Mouse (Mus musculus): Measurements from ENCODE around the gene Arl6ip6. TPM values are rescaled to one million over a fixed set of nuclear protein-coding genes. Genes with fewer than 3 reads are reported as not detected.

Gene Arl6ip6
- polyA plus RNA-seq (2017; shearing (Covaris generic)), result 10 to 100 TPM; 12.2 to 22.8 TPM

DNA sequence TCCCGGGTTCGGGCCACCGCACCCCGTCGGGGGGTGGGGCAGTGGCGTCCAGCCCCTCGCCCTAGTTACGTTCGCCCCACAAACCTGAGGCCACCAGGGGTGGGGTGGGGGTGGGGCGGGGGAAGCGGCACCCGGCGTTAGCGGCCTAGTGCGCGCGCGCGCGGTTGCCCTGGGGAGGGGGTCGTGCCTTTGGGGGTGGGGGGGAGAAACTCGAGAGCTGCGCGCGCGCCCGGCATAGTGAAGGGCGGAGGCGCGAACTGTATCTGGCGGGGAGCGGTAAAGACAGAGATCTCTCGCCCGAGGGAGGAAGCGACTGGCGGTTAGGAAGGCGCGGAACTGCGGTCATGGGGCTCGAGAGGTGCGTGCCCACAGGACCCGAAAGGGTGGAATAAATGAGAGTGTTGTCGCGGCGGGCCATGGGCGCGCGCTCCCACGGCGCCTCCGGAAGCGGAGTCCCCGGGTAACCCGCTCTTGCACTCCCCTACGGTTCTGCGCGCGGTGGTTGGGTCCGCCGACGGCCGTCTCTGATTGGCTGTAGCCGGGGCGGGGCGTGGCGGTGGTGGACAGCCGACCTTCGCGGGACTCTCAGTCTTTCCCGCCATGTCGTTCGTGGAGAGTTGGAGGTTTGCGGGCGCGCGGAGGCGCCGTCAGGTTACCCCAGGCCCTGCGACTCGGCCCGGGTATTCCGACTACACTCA is at the start of gene Arl6ip6:
Arl6ip6 (plus strand) TSS at position 204 of the 698 bp plus-strand sequence.
- ATAC-seq, result peak; percentile 80

DNA sequence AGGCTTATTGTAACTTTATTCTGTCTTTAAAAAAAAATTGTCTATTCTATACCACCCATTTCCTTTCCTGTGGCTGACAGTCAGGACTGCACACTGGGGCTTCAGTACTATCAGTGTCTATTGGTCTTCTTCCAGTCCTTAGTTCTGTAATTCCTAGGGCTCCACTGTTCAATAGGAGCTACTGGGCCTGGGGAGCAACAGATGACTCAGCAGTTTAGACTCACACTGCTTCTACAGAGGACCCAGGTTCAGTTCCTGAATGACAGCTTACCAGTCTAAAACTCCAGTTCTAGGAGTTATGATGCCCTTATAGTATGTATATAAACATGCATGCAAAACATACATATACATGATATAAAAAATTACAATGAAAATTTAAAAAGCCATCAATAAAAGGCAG is 44.7 kb upstream of the Arl6ip6 start:
- ATAC-seq, result no peak

DNA sequence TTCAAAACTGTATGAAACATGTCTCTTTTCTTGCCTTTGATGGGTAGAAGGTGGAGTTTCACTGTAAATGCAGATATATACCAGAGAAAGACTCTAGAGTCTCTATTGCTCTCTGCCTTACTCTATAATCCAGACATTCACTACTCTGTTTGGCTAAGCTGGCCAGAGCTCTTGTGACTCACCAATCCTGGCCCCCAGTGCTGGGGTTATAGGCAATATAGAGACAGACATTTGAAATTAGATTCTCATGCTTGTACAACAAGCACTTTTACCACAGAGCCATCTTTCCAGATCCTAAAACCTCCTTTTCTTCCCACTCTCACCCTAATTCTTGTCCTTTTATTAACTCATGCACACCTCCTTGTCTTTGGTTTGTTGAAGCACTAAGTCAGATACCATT is 17.6 kb upstream of the Arl6ip6 start:
- no peak for ATAC-seq

GRCm38 (mm10) chr2:53178966-53179365 is 12.6 kb upstream of the Arl6ip6 start:
- ATAC-seq, result peak; percentile 54

DNA sequence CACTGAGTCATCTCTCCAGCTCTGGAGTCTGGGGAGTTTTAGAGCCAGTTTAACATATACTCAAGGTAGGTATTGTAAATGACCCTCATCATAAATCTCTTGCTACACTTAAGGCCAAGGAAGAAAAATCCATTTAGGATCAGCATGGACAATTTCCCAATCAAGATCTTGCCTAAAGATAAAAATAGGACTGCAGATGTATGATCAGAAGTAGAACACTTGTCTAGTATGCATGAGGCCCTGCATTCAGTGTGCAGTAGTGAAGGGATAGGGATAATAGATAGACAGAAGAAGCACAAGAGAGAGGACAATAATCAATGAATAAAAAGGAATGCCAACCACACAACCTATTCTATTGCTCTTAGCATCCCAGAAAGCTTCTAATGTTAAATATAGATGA is 11.7 kb upstream of the Arl6ip6 start:
- ATAC-seq, result no peak

GRCm38 (mm10) chr2:53189811-53190210 is 1.7 kb upstream of the Arl6ip6 start:
- ATAC-seq, result no peak

- peak; percentile 88 for ATAC-seq
These were observed 628 bp upstream of the Arl6ip6 start, which contains the start of gene Prpf40a for GRCm38 (mm10) chr2:53190684-53191511. TSS of gene Prpf40a (minus strand) at chr2:53191284.

DNA sequence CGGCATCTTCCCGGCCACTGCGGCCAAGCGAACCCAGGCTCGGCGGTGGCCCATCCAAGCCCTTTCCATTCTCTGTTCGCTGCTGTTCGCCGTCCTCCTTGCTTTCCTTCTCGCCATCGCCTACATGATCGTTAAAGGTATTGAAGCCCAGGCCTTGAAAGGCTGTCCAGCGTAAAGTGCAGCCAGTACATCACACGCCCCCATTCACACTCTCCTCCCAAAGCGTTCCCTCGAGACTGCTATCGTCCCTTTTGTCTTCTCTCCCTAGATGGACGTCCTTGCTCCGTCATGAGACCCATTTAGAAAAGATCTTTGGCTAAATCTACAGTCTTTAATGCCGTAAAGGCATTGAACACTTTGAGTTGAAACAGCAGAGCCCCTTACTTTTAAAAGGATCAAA is 860 bp downstream of the Arl6ip6 start:
- ATAC-seq, result no peak

GRCm38 (mm10) chr2:53196431-53196830 is 4.9 kb downstream of the Arl6ip6 start:
- ATAC-seq, result no peak

GRCm38 (mm10) chr2:53199203-53199602 is 7.7 kb downstream of the Arl6ip6 start:
- no peak for ATAC-seq

DNA sequence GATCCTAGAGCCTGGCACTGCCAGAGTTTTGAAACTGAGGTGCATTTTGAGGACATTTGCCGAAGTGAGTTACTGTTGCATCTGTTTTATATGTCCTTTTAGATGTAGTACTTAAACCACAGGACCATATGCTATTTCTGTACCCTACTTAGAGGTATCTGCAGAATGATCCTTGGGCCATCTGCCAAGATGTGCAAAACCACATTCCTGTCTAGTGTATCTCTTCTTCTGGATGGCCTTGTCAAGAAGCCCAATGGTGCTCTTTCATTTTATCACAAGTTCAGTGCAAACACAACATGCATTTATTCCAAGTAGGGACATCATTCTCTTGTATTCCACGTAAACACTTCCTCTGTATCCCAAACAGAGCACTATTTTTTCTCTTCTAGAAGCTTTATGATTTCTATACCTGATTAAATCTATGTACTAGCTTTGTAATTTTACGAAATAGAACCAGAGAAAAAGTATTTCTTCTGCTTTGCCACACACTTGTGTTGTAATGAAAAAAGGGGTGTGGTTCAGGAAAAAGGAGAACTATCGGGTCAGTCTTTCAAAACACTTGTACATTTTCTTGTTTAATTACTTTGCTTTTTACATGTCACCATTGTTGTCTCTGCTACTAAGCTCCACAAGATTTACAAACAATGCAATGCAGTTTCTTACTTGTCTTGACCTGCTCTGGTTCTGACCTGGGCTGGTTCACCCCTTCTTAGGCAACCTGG is 8.8 kb downstream of the Arl6ip6 start:
- no peak for ATAC-seq

GRCm38 (mm10) chr2:53204373-53205274 is 13.1 kb downstream of the Arl6ip6 start:
- peak; percentile 95 for ATAC-seq

DNA sequence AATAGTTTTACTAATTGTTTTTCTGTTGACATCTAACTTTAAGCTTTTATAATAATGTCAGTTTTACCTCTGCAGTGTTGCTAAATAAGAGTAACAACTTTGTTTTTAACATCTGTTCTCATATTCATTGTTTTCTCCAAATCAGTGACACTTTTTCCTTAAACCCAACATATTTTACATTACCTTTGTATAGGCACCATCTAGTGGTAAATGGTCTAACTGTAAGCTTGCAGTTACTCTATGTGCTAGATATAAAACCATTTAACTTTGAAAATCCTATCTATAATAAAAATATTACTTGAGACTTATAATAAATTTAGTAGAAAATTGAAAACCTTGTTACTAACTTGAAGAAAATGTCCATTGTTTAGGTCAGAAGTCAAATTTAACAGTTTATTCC is 15.2 kb downstream of the Arl6ip6 start:
- no peak for ATAC-seq

GRCm38 (mm10) chr2:53213493-53213892 is 22.0 kb downstream of the Arl6ip6 start:
- no peak for ATAC-seq

DNA sequence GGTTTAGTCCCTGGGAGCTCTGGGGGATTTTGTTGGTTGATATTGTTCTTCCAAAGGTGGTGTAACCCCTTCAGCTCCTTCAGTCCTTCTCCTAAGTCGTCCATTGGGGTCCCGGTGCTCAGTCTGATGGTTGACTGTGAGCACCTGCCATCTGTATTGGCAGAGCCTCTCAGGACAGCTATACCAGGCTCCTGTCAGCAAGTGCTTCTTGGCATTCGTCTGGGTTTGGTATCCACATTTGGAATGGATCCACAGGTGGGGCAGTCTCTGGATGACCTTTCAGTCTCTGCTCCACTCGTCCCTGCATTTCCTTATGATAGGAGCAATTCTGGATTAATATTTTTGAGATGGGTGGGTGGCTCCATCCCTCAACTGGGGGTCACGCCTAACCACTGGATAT is 30.7 kb downstream of the Arl6ip6 start:
- no peak for ATAC-seq

DNA sequence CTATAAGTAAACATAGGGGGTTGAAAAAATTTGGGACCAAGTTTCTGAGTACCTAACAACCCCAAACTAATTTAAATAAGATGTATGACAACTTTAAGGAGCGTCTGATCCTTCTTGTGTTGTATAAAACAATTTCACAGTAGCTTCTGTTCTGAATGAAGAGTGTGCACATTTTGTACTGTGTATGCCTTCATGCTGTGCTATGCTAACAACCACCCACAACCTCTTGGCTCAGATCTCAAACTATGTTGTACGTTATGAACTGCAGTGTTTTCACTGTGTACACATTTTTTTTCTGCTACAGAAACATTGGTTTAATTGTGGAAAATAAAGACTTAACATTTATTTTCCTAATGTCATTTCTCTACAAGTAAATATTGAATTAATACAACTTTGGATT is 65.5 kb downstream of the Arl6ip6 start:
- no peak for ATAC-seq

Other genes starting within 250 kb of the Arl6ip6 start
- 100 to 1,000 TPM; 139 to 175 TPM for gene Prpf40a, start 442 bp upstream of the Arl6ip6 start, polyA plus RNA-seq (2017; shearing (Covaris generic))

All from CD4-positive, CD25-positive, alpha-beta regulatory T cell, adult 4 months (primary cell).